ENCODE assay signal across 9 mouse cellular contexts in the genomic region with DNA sequence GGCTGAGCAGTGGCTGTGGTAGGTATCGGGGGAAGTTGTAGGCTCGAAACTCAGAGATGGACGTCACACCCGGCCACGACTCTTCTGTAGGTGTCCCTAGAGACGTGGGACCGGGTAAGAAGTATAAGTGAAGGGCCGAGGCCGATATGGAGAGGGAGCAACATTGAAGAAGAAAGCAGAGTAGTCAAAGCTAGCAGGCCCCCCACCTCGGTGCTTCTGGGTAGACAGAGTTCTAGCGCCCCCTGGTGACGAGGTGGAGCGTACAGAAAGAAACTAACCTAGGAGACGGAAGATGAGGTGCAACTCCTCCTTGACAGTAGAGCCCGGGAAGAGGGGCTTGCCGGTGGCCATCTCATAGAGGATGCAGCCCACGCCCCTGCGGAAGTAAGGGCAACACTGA. TPM values are rescaled to one million over a fixed set of nuclear protein-coding genes. Genes with fewer than 3 reads are reported as not detected.
A peak's percentile ranks its signal among the peaks of the same experiment; 100 is the strongest.
DNase-seq lines count a peak whose midpoint lies in the region; ATAC-seq and TF ChIP-seq lines count a peak whose summit lies in the region.
"Had no signal": no experiment of that assay in that cellular context is flagged by ENCODE, and none has a peak within 500 bp of the region (broad histone marks: within the 10 kb centered on the region; RNA-seq: fewer than 3 reads in every experiment).

No protein-coding gene starts in this region.

- peak; percentile 94 for TF ChIP-seq CTCF in layer of hippocampus, adult 2 months (conservative IDR thresholded peaks at IDR 0.05)
- TF ChIP-seq CTCF in heart, postnatal 0 days (IDR thresholded peaks at IDR 0.05; ENCODE audit: low read depth): peak; percentile 75
- TF ChIP-seq CTCF in liver, adult 2 months (IDR thresholded peaks at IDR 0.05; ENCODE audit: low read depth, low read length): peak; percentile 72

- no peaks in the 10 kb centered on the region; the same call in 1 of the 2 replicates for H3K27me3 ChIP-seq in embryonic facial prominence, embryonic 10.5 days (replicated peaks; ENCODE audit: low read depth, poor library complexity, severe bottlenecking)
- no peaks in the 10 kb centered on the region for H3K27me3 ChIP-seq in heart, postnatal 0 days (ENCODE audit: control insufficient read depth, insufficient read depth, low read length)
- H3K27me3 ChIP-seq in liver, adult 2 months (ENCODE audit: control insufficient read depth, insufficient read depth, low read length): no peaks in the 10 kb centered on the region
- H3K27me3 ChIP-seq: embryonic facial prominence, embryonic 12.5 days had no signal

- no peak overlapping the region for H3K9ac ChIP-seq in heart, postnatal 0 days (replicated peaks; ENCODE audit: low read depth, low read length)
- no peak overlapping the region for H3K9ac ChIP-seq in liver, adult 2 months (ENCODE audit: low read depth, low read length)
- H3K9ac ChIP-seq: embryonic facial prominence, embryonic 12.5 days had no signal

- TF ChIP-seq EP300 in heart, postnatal 0 days (IDR thresholded peaks at IDR 0.05; ENCODE audit: low read depth): no peak

- peaks cover 7% of the 10 kb centered on the region; the same call in 1 of the 2 replicates for H3K4me1 ChIP-seq in embryonic facial prominence, embryonic 10.5 days
- no peaks in the 10 kb centered on the region for H3K4me1 ChIP-seq in heart, postnatal 0 days (ENCODE audit: control insufficient read depth, insufficient read depth)
- H3K4me1 ChIP-seq in liver, adult 2 months (ENCODE audit: control insufficient read depth, insufficient read depth, low read length): no peaks in the 10 kb centered on the region
- H3K4me1 ChIP-seq: embryonic facial prominence, embryonic 12.5 days had no signal

- no peak for TF ChIP-seq POLR2A in liver, adult 2 months (IDR thresholded peaks at IDR 0.05; ENCODE audit: extremely low read depth, insufficient read depth, low read length)

- no peak overlapping the region for H3K27ac ChIP-seq in layer of hippocampus, adult 2 months
- no peak overlapping the region for H3K27ac ChIP-seq in embryonic facial prominence, embryonic 10.5 days (replicated peaks)
- H3K27ac ChIP-seq in heart, postnatal 0 days (ENCODE audit: low read depth): no peak overlapping the region
- no peak overlapping the region for H3K27ac ChIP-seq in liver, adult 2 months (replicated peaks; ENCODE audit: insufficient read depth, low read depth, low read length)
- H3K27ac ChIP-seq: embryonic facial prominence, embryonic 12.5 days had no signal

- H3K4me3 ChIP-seq in layer of hippocampus, adult 2 months: no peak overlapping the region
- peak overlapping the region; percentile 26; the same call in 1 of the 2 replicates for H3K4me3 ChIP-seq in embryonic facial prominence, embryonic 10.5 days
- H3K4me3 ChIP-seq in heart, postnatal 0 days (ENCODE audit: low read depth, low read length): no peak overlapping the region
- no peak overlapping the region for H3K4me3 ChIP-seq in liver, adult 2 months (ENCODE audit: insufficient read depth, low read depth, low read length)
- H3K4me3 ChIP-seq: embryonic facial prominence, embryonic 12.5 days had no signal

- no peak for ATAC-seq in heart, postnatal 0 days (ENCODE audit: insufficient read depth, low read depth)

- WGBS in embryonic facial prominence, embryonic 10.5 days: 33% methylated on average over 18 of the region's 18 CpGs
- WGBS in heart, postnatal 0 days: 27% methylated on average over 18 of the region's 18 CpGs
- WGBS in liver, adult 2 months: 65% methylated on average over 18 of the region's 18 CpGs

- no peaks in the 10 kb centered on the region for H3K9me3 ChIP-seq in embryonic facial prominence, embryonic 10.5 days
- H3K9me3 ChIP-seq in heart, postnatal 0 days (replicated peaks; ENCODE audit: control insufficient read depth, low read length): no peaks in the 10 kb centered on the region
- H3K9me3 ChIP-seq: embryonic facial prominence, embryonic 12.5 days had no signal

- H3K36me3 ChIP-seq in embryonic facial prominence, embryonic 10.5 days (replicated peaks): no peaks in the 10 kb centered on the region
- H3K36me3 ChIP-seq in heart, postnatal 0 days (replicated peaks; ENCODE audit: control insufficient read depth, insufficient read depth, low read length): no peaks in the 10 kb centered on the region
- H3K36me3 ChIP-seq in liver, adult 2 months (ENCODE audit: control insufficient read depth, insufficient read depth, low read length): peaks cover 12% of the 10 kb centered on the region
- H3K36me3 ChIP-seq: embryonic facial prominence, embryonic 12.5 days had no signal

- DNase-seq in layer of hippocampus, adult 2 months (ENCODE audit: low spot score in 2 of 2): peak; percentile 54 to 82
- no peak for DNase-seq in layer of hippocampus, adult 9-10 months (ENCODE audit: low spot score)
- DNase-seq in adrenal gland, postnatal 36 days: peak; percentile 70 to 78
- peak; percentile 77 for DNase-seq in embryonic facial prominence, embryonic 10.5 days (ENCODE audit: low spot score)
- DNase-seq in heart, postnatal 0 days (ENCODE audit: low spot score): no peak
- DNase-seq in liver, adult 2 months (ENCODE audit: extremely low read depth, low read depth, low spot score): no peak
- peak; percentile 70 for DNase-seq in ovary, postnatal 36 days (ENCODE audit: low spot score)
- DNase-seq in thymus, postnatal 25 days: peak; percentile 83

- H3K4me2 ChIP-seq in heart, postnatal 0 days (ENCODE audit: low read depth, low read length): no peak overlapping the region
- H3K4me2 ChIP-seq: embryonic facial prominence, embryonic 12.5 days had no signal

- no peaks in the 10 kb centered on the region for H3K79me2 ChIP-seq in liver, adult 2 months (ENCODE audit: control insufficient read depth, insufficient read depth, low read length)

RNA-seq across cellular contexts. Expression of gene Cdk18, which starts 22.9 kb away (rescaled TPM):
- total RNA-seq in layer of hippocampus, adult 2 months (2021): 10 to 100 TPM; 21.7 to 23.7 TPM
- 10 to 100 TPM; 14.2 to 21.2 TPM for total RNA-seq in adrenal gland, postnatal 36 days (2021)
- polyA plus RNA-seq in embryonic facial prominence, embryonic 10.5 days (2016; fragmentation: Nextera tagmentation; extraction: Ambion mirVana): 2.3 and 3.2 TPM in 2 replicates
- 4.0 and 6.2 TPM in 2 replicates for total RNA-seq in heart, postnatal 0 days (2014; rRNA removed; ENCODE audit: low replicate concordance)
- 1.9 and 2.0 TPM in 2 replicates for polyA plus RNA-seq in heart, postnatal 0 days (2015; fragmentation: Nextera tagmentation; extraction: Ambion mirVana)
- 4.7 and 5.3 TPM in 2 replicates for total RNA-seq in liver, adult 2 months (2014; rRNA removed)
- 29.2 and 33.2 TPM in 2 replicates for polyA plus RNA-seq in liver, adult 2 months (2012; rRNA removed)

RNA-seq across cellular contexts. Expression of gene Mfsd4a, which starts 48.7 kb away (rescaled TPM):
- 10 to 100 TPM; 73.9 to 77.9 TPM for total RNA-seq in layer of hippocampus, adult 2 months (2021)
- 10 to 100 TPM; 10.1 to 30.4 TPM for total RNA-seq in adrenal gland, postnatal 36 days (2021)
- polyA plus RNA-seq in embryonic facial prominence, embryonic 10.5 days (2016; fragmentation: Nextera tagmentation; extraction: Ambion mirVana): 12.5 and 14.6 TPM in 2 replicates
- 4.4 and 4.5 TPM in 2 replicates for total RNA-seq in heart, postnatal 0 days (2014; rRNA removed; ENCODE audit: low replicate concordance)
- 4.2 and 6.4 TPM in 2 replicates for polyA plus RNA-seq in heart, postnatal 0 days (2015; fragmentation: Nextera tagmentation; extraction: Ambion mirVana)
- total RNA-seq in liver, adult 2 months (2014; rRNA removed): 0.09 and 0.13 TPM in 2 replicates
- polyA plus RNA-seq in liver, adult 2 months (2012; rRNA removed): 0.12 and 0.21 TPM in 2 replicates

Comparison
In these comparisons a context has a peak if more than half of its experiments do, and no peak if none do; other contexts are left out.
1. DNase-seq: peak in layer of hippocampus, adult 2 months (2 of 2), adrenal gland, postnatal 36 days (2 of 2), embryonic facial prominence, embryonic 10.5 days (single experiment), ovary, postnatal 36 days (single experiment) and thymus, postnatal 25 days (single experiment); none in layer of hippocampus, adult 9-10 months (single experiment), heart, postnatal 0 days (single experiment) and liver, adult 2 months (single experiment).
2. Peak in every context shown above with its lines, with median percentiles within 50 percentile points of each other: CTCF ChIP-seq.